13 mouse cellular contexts compared by ENCODE assay signal in genomic region chr12:106115892-106116206, GRCm38 (mm10).
DNase-seq lines count a peak whose midpoint lies in the region; ATAC-seq lines count a peak whose summit lies in the region.
"Had no signal": no experiment of that assay in that cellular context is flagged by ENCODE, and none has a peak within 500 bp of the region (broad histone marks: within the 10 kb centered on the region; RNA-seq: fewer than 3 reads in every experiment).

No protein-coding gene starts in this region.

- no peak overlapping the region for H3K4me3 ChIP-seq in hindbrain, embryonic 14.5 days (replicated peaks; ENCODE audit: low read length)
- H3K4me3 ChIP-seq: heart, adult 2 months; limb, embryonic 13.5 days had no signal

- peak; percentile 37; the same call in 1 of the 2 replicates for ATAC-seq in hindbrain, embryonic 14.5 days (ENCODE audit: low FRiP score)
- ATAC-seq: activated CD4-positive, CD25-positive, alpha-beta regulatory T cell, adult 4 months had no signal

- no peak overlapping the region for H3K27ac ChIP-seq in hindbrain, embryonic 14.5 days
- H3K27ac ChIP-seq: heart, adult 2 months; limb, embryonic 13.5 days; macrophage had no signal

- WGBS in hindbrain, embryonic 14.5 days = 30% methylated on average over 5 of the region's 5 CpGs

- H3K4me2 ChIP-seq in hindbrain, embryonic 14.5 days (replicated peaks) = no peak overlapping the region
- H3K4me2 ChIP-seq: limb, embryonic 13.5 days had no signal

- no peak overlapping the region for H3K9ac ChIP-seq in hindbrain, embryonic 14.5 days
- H3K9ac ChIP-seq: limb, embryonic 13.5 days had no signal

- H3K9me3 ChIP-seq in hindbrain, embryonic 14.5 days (ENCODE audit: control insufficient read depth, low read length) = no peaks in the 10 kb centered on the region
- H3K9me3 ChIP-seq: limb, embryonic 13.5 days had no signal

- peaks cover 11% of the 10 kb centered on the region; the same call in 1 of the 2 replicates for H3K4me1 ChIP-seq in hindbrain, embryonic 14.5 days (replicated peaks; ENCODE audit: control insufficient read depth, insufficient read depth, low read length)
- H3K4me1 ChIP-seq: limb, embryonic 13.5 days had no signal

- peak; percentile 52 for DNase-seq in layer of hippocampus, adult 11-12 months (ENCODE audit: low spot score)
- DNase-seq in layer of hippocampus, adult 9-10 months (ENCODE audit: low spot score) = no peak
- peak; percentile 34 for DNase-seq in Muller cell, postnatal 12 days (ENCODE audit: inconsistent ontology term)
- DNase-seq in brain, adult 2 months (ENCODE audit: low read depth, low spot score) = peak; percentile 57
- DNase-seq in hindbrain, embryonic 14.5 days (ENCODE audit: low spot score) = peak; percentile 55
- no peak for DNase-seq in gastrocnemius, postnatal 10 days
- no peak for DNase-seq in embryo, embryonic 11 days
- DNase-seq in heart, adult 18-20 months = no peak
- DNase-seq: heart, adult 2 months; kidney, postnatal 14 days had no signal

- H3K27me3 ChIP-seq in hindbrain, embryonic 14.5 days (ENCODE audit: control insufficient read depth, insufficient read depth, low read length) = no peaks in the 10 kb centered on the region
- H3K27me3 ChIP-seq: limb, embryonic 13.5 days had no signal

- H3K36me3 ChIP-seq in hindbrain, embryonic 14.5 days (replicated peaks; ENCODE audit: control insufficient read depth, insufficient read depth) = no peaks in the 10 kb centered on the region
- H3K36me3 ChIP-seq: limb, embryonic 13.5 days had no signal

Comparison
In these comparisons a context has a peak if more than half of its experiments do, and no peak if none do; other contexts are left out.
1. DNase-seq: peak in layer of hippocampus, adult 11-12 months (single experiment), Muller cell, postnatal 12 days (single experiment), brain, adult 2 months (single experiment) and hindbrain, embryonic 14.5 days (single experiment); none in layer of hippocampus, adult 9-10 months (single experiment), gastrocnemius, postnatal 10 days (single experiment), embryo, embryonic 11 days (single experiment) and heart, adult 18-20 months (0 of 2).